Mouse (Mus musculus): ENCODE measurements around the gene Cntrob. TPM values are rescaled to one million over a fixed set of nuclear protein-coding genes. Genes with fewer than 3 reads are reported as not detected.
A peak's percentile ranks its signal among the peaks of the same experiment; 100 is the strongest.

Cntrob gene
- polyA plus RNA-seq (2015; fragmentation: Nextera tagmentation; extraction: Ambion mirVana) = 32.0 and 32.4 TPM in 2 replicates

DNA sequence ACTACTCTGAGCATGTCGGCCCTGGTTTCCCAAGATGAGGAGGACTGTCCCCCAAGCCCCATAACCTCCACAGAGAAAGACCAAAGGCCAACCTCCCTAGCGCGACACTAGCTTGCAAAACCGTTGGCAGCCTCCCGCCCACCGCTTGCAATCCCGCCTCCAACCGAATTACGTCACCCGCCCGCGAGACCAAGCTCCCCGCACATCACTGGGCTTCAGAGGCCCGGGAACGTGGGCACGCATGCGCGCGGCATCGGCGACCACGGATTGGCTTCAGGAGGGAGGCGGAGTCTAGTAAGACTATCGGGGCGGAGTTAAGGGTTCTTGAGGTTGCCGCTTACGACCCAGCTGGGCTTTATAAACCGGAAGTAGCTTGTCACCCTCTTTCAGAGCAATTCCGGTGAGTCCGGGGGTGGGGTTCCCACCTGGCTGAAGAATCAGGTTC, at the start of gene Cntrob, which contains the start of gene Trappc1:
TSS of gene Cntrob (minus strand) at position 109 of the 445 bp plus-strand sequence.
TSS of gene Trappc1 (plus strand) at position 314 of the 445 bp plus-strand sequence.
- Histone ChIP-seq H3K9me3 (no peaks in the 10 kb centered on the region), H3K27me3 (peaks cover 6% of the 10 kb centered on the region; the same call in 1 of the 2 replicates), H3K4me1 (peaks cover 49% of the 10 kb centered on the region), H3K4me2 (replicated peaks) (peak within 1 kb of the TSS; percentile 78), H3K27ac (replicated peaks) (peak within 1 kb of the TSS; percentile 86), H3K36me3 (peaks cover 5% of the 10 kb centered on the region), H3K9ac (replicated peaks) (peak within 1 kb of the TSS; percentile 72), H3K4me3 (peak within 1 kb of the TSS; percentile 59)
- ATAC-seq (replicated peaks) = peak; percentile 96
- WGBS = under 1% methylated on average over 30 of the region's 30 CpGs

DNA sequence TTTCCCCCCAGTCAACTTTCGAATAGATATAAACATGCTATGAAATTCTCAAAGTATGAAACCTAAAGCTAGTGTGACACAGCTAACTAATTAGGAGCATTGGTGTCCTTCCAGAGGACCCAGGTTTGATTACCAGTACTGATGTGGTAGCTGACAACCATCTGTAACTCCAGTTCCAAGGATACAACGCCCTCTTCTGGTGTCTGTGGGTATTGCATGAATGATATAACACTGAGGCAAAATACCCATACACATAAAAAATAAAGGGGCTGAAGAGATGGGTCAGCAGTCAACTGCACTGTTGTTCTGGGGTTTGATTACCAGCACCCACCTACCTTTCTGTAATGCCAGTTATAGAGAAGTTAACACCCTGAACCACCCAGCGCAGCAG, 49.2 kb upstream of the Cntrob start:
- H3K9me3 ChIP-seq = no peaks in the 10 kb centered on the region
- peaks cover 37% of the 10 kb centered on the region for H3K4me1 ChIP-seq
- ATAC-seq (replicated peaks) = no peak
- peak overlapping the region; percentile 93 for H3K27ac ChIP-seq (replicated peaks)
- H3K27me3 ChIP-seq = no peaks in the 10 kb centered on the region
- no peak overlapping the region for H3K9ac ChIP-seq (replicated peaks)
- 65% methylated on average over 3 of the region's 3 CpGs for WGBS
- H3K36me3 ChIP-seq = no peaks in the 10 kb centered on the region
- H3K4me3 ChIP-seq = no peak overlapping the region
- no peak overlapping the region for H3K4me2 ChIP-seq (replicated peaks)

DNA sequence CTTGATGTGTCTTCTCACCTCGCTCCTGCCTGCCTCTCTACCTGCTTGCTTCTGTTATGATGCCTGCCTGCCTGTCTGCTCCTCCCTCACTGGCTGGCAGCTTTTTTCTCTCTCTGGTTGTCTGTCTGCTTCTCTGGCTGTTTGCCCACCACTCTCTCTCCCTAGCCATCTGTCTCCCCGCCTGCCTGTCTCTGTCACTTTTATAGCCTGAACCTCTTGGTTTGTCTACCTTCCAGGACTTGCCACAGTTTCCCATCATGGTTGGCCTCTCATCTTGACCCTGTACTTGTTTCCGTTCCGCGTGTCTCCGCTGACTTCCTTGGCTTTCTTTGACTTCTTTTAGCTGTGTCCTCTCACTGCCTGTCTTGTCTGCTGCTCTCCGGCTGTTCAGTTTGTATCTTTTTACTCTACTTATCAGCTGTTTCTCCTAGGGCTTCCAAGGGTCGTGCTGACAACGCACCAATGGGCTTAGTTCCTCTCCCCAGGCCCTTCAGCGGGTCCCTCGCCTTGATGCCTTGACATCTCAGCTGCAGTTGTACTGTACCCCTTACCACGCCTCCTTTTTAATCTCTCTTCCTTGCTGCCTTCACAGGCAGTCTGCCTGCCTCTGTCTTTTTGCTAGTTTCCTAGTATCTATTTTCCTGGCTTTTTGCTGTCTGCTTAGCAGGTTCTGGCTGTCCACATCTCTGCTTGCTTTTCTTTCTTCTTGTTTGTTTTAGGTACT, 48.6 kb upstream of the Cntrob start:
- peak; percentile 65 for ATAC-seq (replicated peaks)
- no peaks in the 10 kb centered on the region for H3K36me3 ChIP-seq
- no peaks in the 10 kb centered on the region for H3K27me3 ChIP-seq
- peak overlapping the region; percentile 19 for H3K4me3 ChIP-seq
- WGBS = 37% methylated on average over 12 of the region's 12 CpGs
- no peaks in the 10 kb centered on the region for H3K9me3 ChIP-seq
- H3K4me1 ChIP-seq = peaks cover 42% of the 10 kb centered on the region
- H3K27ac ChIP-seq (replicated peaks) = peak overlapping the region; percentile 93
- H3K4me2 ChIP-seq (replicated peaks) = peak overlapping the region; percentile 33
- H3K9ac ChIP-seq (replicated peaks) = peak overlapping the region; percentile 14; the same call in 1 of the 2 replicates

DNA sequence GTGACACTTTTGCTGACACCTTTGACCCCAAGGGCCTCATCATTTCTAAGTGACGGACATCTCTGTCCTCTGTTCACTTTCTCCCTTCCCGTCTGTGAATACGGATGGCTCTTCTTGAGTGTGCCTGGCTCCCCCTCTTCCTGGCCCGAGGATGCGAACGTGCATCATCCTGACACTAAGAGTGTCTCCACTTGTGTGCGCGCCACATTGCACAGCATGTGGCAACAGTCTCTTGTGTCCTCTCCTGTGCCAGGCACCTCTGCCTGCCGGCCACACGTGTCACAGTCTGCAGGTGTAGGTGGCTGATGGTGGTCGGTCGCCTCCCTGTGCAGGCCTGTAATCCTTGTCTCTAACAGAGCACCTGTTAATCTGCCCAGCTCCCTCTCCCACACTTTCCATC, 48.0 kb upstream of the Cntrob start:
- H3K27ac ChIP-seq (replicated peaks) = peak overlapping the region; percentile 93
- no peaks in the 10 kb centered on the region for H3K36me3 ChIP-seq
- H3K27me3 ChIP-seq = no peaks in the 10 kb centered on the region
- peaks cover 43% of the 10 kb centered on the region for H3K4me1 ChIP-seq
- H3K4me2 ChIP-seq (replicated peaks) = peak overlapping the region; percentile 33
- 0 out of 2 replicates have a peak overlapping the region, but pooled peaks have one; percentile 14 for H3K9ac ChIP-seq (replicated peaks)
- peak; percentile 8; the same call in 1 of the 2 replicates for ATAC-seq (replicated peaks)
- 30% methylated on average over 12 of the region's 12 CpGs for WGBS
- peak overlapping the region; percentile 19 for H3K4me3 ChIP-seq
- no peaks in the 10 kb centered on the region for H3K9me3 ChIP-seq

DNA sequence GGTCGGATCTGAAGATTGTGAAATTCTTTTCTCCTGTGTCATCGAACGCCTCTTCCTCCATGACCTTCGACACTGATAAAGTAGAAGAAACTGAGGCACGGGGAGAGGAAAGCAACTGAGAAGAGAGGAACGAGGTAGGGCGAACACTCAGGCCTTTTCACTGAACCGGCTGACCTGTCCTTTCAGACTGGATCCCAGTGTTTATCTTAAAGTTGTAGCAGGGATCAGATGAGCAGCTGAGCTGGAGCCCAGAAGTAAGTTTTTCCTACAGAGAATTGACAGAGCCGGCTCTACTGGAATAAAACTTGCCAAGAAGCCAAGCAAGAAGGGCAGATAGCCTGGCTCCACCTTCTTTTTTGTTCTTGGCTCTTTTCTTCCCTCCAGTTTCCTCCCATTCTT, 47.2 kb upstream of the Cntrob start:
- no peak for ATAC-seq (replicated peaks)
- 0 out of 2 replicates have a peak overlapping the region, but pooled peaks have one; percentile 24 for H3K9ac ChIP-seq (replicated peaks)
- 0 out of 2 replicates have a peak overlapping the region, but pooled peaks have one; percentile 7 for H3K4me3 ChIP-seq
- H3K4me1 ChIP-seq = peaks cover 48% of the 10 kb centered on the region
- H3K4me2 ChIP-seq (replicated peaks) = peak overlapping the region; percentile 33
- no peaks in the 10 kb centered on the region for H3K9me3 ChIP-seq
- peak overlapping the region; percentile 93 for H3K27ac ChIP-seq (replicated peaks)
- no peaks in the 10 kb centered on the region for H3K36me3 ChIP-seq
- H3K27me3 ChIP-seq = no peaks in the 10 kb centered on the region
- WGBS = 15% methylated on average over 9 of the region's 9 CpGs

DNA sequence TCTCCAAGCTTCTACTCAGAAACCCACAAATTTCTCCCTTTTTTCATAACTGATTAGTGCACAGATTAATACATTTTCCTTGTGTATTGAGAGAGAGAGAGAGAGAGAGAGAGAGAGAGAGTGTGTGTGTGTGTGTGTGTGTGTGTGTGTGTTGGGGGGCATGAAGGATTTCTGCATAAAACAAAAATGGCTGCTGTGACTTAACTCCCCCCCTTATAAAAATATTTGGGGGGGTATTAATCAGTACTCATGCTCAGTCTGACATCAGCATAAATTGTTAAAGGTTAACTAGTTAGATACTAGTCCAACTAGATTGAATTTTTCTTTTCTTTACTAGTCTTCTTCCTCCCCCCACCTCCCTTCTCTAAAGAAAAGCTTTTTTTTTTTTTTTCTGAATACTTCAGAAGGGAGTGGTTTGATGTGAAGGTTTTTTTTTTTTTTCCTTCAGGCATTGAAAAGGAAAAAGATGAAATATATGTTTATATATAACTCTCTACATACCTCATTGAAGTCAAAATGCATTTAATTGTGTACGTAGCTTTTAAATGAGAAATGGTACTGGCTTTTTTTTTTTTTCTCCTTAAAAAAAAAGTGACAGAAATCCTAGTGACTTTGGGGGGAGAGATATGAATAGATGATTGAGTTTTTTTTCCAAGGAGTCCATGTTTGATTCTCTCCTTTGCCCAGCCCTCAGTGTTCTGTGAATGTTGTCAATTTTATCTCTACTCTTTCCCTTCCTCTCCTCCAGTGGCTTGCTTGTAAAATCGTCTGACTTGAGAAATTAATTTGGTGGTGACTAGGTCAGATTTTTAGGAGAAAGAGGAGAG, 46.6 kb upstream of the Cntrob start:
- 14% methylated on average over 2 of the region's 2 CpGs for WGBS
- peaks cover 54% of the 10 kb centered on the region for H3K4me1 ChIP-seq

DNA sequence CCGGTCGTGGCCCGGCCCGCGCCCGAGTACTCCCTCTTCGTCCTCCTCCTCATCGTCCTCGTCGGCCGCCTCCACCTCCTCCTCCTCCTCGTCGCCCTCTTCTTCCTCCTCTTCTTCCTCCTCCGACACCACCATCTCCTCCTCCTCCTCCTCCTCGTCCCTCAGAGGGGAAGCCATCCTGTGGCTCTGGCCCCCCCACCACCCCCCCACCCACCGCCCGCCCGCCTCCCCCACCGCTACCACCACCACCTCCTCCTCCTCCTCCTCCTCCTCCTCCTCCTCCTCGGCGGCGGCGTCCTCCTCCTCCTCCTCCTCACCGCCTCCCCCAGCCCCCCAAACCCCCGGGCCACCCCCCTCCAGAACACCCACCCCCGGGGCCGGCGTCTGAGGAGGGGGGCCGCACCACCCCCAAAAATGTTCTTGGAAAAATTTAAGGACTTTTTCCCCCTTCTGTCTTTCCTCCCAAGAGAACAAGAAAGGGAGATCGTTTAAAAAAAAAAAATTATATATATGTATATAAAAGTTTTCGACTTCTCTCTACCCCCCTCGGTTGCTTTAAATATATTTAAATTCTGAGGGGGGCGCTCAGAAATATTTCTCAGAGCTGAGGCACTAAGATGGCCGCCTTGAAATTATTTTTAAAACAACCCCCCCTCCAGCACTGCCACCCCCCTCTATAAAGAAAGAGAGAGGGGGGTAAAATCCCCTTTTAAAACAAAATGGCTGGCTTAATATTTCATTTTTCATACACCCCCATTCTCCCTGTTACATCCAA, 45.8 kb upstream of the Cntrob start, which contains the start of gene Chd3:
TSS of gene Chd3 (minus strand) at position 192 of the 775 bp plus-strand sequence.
- H3K4me2 ChIP-seq (replicated peaks) = peak within 1 kb of the TSS; percentile 95
- 0 out of 2 replicates have a peak, but pooled peaks cover under 1% of the 10 kb centered on the region for H3K36me3 ChIP-seq
- peaks cover 62% of the 10 kb centered on the region for H3K4me1 ChIP-seq
- peak within 1 kb of the TSS; percentile 100 for H3K27ac ChIP-seq (replicated peaks)
- no peak for ATAC-seq (replicated peaks)
- H3K9me3 ChIP-seq = no peaks in the 10 kb centered on the region
- no peaks in the 10 kb centered on the region for H3K27me3 ChIP-seq
- peak within 1 kb of the TSS; percentile 94 for H3K4me3 ChIP-seq
- WGBS = 2% methylated on average over 10 of the region's 34 CpGs
- H3K9ac ChIP-seq (replicated peaks) = peak within 1 kb of the TSS; percentile 100

More for the DNA sequence above, 46.6 kb upstream of the Cntrob start:
- Histone ChIP-seq H3K9ac (replicated peaks) (peak overlapping the region; percentile 100), H3K9me3 (no peaks in the 10 kb centered on the region), H3K4me3 (peak overlapping the region; percentile 94), H3K27ac (replicated peaks) (peak overlapping the region; percentile 100), H3K36me3 (no peaks in the 10 kb centered on the region), H3K4me2 (replicated peaks) (peak overlapping the region; percentile 95), H3K27me3 (no peaks in the 10 kb centered on the region)
- no peak for ATAC-seq (replicated peaks)

DNA sequence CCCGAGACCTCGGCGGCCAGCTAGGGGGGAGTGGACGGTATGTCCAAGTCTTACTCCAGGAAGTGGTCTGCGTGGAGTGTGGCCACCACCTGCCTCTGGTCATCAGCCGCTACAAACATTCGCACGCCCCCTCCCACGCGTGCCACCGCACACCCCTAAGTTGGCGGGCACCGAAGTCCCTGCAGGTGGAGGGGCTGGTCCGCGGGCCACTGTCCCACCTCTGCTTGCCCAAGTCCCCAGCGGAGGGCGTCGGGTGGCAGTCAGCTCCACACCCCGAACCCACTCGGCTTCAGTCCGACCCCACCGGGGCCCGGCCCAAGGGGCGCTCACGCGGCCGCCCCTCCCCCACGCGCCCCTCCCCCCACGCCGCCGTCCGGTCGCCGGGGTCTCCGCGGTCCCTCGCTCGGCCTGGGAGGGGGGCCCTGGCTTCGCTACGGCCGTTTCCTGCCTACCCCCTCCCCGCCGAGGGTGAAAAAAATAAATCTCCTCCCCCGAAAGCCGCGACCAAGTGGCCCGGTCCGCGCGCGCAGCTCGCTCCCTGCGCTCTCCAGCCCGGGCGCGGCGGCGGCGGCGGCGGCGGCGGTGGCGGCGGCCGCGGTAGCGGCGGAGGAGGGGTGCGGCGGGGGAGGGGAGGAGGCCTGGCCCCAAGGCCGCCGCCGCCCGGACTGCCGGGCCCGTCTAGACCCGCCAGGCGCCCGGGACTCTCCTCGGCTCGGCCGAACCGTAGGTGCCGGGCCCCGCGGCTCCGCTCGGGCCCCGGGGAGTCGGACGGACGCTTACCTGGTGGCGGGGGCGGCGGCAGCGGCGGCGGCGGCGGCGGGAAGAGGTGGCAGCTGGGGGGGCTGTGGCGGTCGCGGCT, 45.0 kb upstream of the Cntrob start:
- Histone ChIP-seq H3K4me2 (replicated peaks) (peak overlapping the region; percentile 95), H3K9ac (replicated peaks) (peak overlapping the region; percentile 100), H3K36me3 (peaks cover 3% of the 10 kb centered on the region; the same call in 1 of the 2 replicates), H3K27ac (replicated peaks) (peak overlapping the region; percentile 100), H3K4me3 (peak overlapping the region; percentile 94), H3K27me3 (no peaks in the 10 kb centered on the region), H3K4me1 (peaks cover 69% of the 10 kb centered on the region), H3K9me3 (no peaks in the 10 kb centered on the region)
- WGBS = under 1% methylated on average over 83 of the region's 106 CpGs
- ATAC-seq (replicated peaks) = no peak

DNA sequence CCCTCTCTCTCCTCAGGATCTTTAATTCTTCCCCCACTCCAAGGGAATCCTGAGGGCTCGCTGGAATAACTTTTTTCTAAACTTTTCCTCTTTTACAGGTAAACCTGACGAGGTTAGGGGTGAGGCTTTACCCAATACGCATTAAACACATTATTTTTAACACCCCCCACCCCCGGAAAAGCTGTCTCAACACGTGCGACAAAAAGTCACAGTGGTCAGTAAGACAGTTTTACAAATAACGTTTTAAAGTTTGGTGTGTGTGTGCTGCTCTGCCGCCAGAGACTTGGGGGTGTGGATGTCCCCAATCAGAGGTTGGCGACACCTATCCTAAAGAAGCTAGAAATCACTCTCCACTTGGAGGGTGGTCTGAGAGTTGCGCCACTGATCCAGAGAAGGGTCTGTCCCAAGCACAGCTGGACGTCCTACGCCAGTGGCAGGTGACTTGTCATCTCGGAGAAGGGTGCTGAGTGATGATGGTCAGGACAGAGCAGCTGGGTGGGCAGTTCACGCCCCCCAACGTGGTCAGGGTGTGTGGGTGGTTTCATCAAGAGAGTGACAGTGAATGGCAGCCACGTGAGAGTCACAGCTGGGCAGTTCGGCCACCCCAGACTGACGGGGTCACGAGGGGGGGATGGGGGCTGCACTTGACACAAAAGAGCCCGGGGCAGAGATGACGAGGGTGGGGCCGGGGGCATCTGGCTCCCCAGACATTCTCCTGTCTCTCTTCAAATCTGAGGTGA, 44.2 kb upstream of the Cntrob start:
- no peak for ATAC-seq (replicated peaks)
- Histone ChIP-seq H3K36me3 (peaks cover 11% of the 10 kb centered on the region), H3K9ac (replicated peaks) (peak overlapping the region; percentile 100), H3K4me2 (replicated peaks) (peak overlapping the region; percentile 95), H3K9me3 (no peaks in the 10 kb centered on the region), H3K4me3 (peak overlapping the region; percentile 94), H3K27me3 (no peaks in the 10 kb centered on the region), H3K27ac (replicated peaks) (peak overlapping the region; percentile 100), H3K4me1 (peaks cover 66% of the 10 kb centered on the region)
- WGBS = under 1% methylated on average over 22 of the region's 22 CpGs

All from forebrain, embryonic 15.5 days (tissue).